Mouse (Mus musculus) CH12.LX (cell line): ENCODE results near the gene Cdc25a. TPM values are rescaled to one million over a fixed set of nuclear protein-coding genes. Genes with fewer than 3 reads are reported as not detected.

Experiments
- DNase-seq: peaks from one replicate; pipeline ENCODE4 v3.0.0-alpha.2; 2013; ENCODE audit errors: extremely low read depth
- H3K27ac ChIP-seq: 2 replicates; pipeline ENCODE4 v1.5.1; 2012; ENCODE audit warnings: low read depth, mild to moderate bottlenecking, control low read depth, moderate library complexity; ENCODE audit not compliant: insufficient read depth
- H3K27me3 ChIP-seq: replicated peaks from 2 replicates; pipeline ENCODE3; 2012; ENCODE audit warnings: inconsistent platforms
- H3K36me3 ChIP-seq, 2 experiments: replicated peaks in 1 of 2; 2 replicates each; pipeline versions ENCODE3 to v1.6.1; 2012; ENCODE audit warnings: inconsistent platforms in 1 of 2, low read length in 1 of 2, mild to moderate bottlenecking in 1 of 2, mixed read lengths in 1 of 2, moderate library complexity in 1 of 2; ENCODE audit not compliant: control insufficient read depth in 1 of 2, insufficient read depth in 1 of 2
- H3K4me1 ChIP-seq, 2 experiments: 2 replicates each; pipeline ENCODE4 v1.6.1; 2012; ENCODE audit warnings: inconsistent platforms in 1 of 2, moderate library complexity in 1 of 2; ENCODE audit not compliant: insufficient read depth in 2 of 2, control insufficient read depth in 1 of 2
- H3K4me2 ChIP-seq: 2 replicates; pipeline ENCODE4 v1.6.1; 2012; ENCODE audit warnings: low read depth, mild to moderate bottlenecking, control low read depth; ENCODE audit not compliant: poor library complexity, insufficient read depth, severe bottlenecking
- H3K4me3 ChIP-seq, 3 experiments: fragments of 150-350 bp in 1 of 3; sonication (generic) in 1 of 3; replicated peaks in 1 of 3; 2 replicates each; pipeline versions ENCODE3 to v1.5.1; 2011 to 2012; ENCODE audit warnings: low read depth in 2 of 3, low read length in 2 of 3, mild to moderate bottlenecking in 2 of 3, moderate library complexity in 2 of 3, control low read depth in 1 of 3, improper control_type of control experiment in 1 of 3, inconsistent platforms in 1 of 3, mixed read lengths in 1 of 3; ENCODE audit not compliant: poor library complexity in 1 of 3
- H3K79me2 ChIP-seq: replicated peaks from 2 replicates; pipeline ENCODE4 v1.6.1; 2012; ENCODE audit warnings: mild to moderate bottlenecking, moderate library complexity; ENCODE audit not compliant: control insufficient read depth, poor library complexity, insufficient read depth, severe bottlenecking; ENCODE audit errors: extremely low read depth
- H3K9ac ChIP-seq: 2 replicates; pipeline ENCODE4 v1.6.1; 2012; ENCODE audit warnings: low read depth, mild to moderate bottlenecking, control low read depth, moderate library complexity; ENCODE audit not compliant: insufficient read depth
- H3K9me3 ChIP-seq: replicated peaks from 2 replicates; pipeline ENCODE3; 2012; ENCODE audit warnings: low read length, inconsistent platforms, mixed read lengths
- BHLHE40 ChIP-seq: IDR thresholded peaks from 2 replicates; pipeline ENCODE4 v1.6.1; 2011; ENCODE audit warnings: mild to moderate bottlenecking, low read depth, low read length, improper control_type of control experiment
- CHD1 ChIP-seq: IDR thresholded peaks from 2 replicates; pipeline ENCODE4 v1.6.1; 2012; ENCODE audit warnings: low read depth, low read length, improper control_type of control experiment, inconsistent platforms
- CHD2 ChIP-seq: IDR thresholded peaks from 2 replicates; pipeline ENCODE4 v1.6.1; 2011; ENCODE audit warnings: low read length, improper control_type of control experiment
- CTCF ChIP-seq, 2 experiments: IDR thresholded peaks in 1 of 2; conservative IDR thresholded peaks in 1 of 2; 2 replicates each; pipeline ENCODE4 v1.5.1; 2011 to 2012; ENCODE audit warnings: low read depth in 2 of 2, low read length in 2 of 2, improper control_type of control experiment in 1 of 2, inconsistent platforms in 1 of 2, mild to moderate bottlenecking in 1 of 2, moderate library complexity in 1 of 2
- E2F4 ChIP-seq: IDR thresholded peaks from 2 replicates; pipeline ENCODE4 v1.6.1; 2011; ENCODE audit warnings: low read depth, low read length, improper control_type of control experiment; ENCODE audit not compliant: insufficient replicate concordance
- ELF1 ChIP-seq: IDR thresholded peaks from 2 replicates; pipeline ENCODE4 v1.6.1; 2014; ENCODE audit warnings: low read depth, mild to moderate bottlenecking, inconsistent platforms, low read length, improper control_type of control experiment
- EP300 ChIP-seq: IDR thresholded peaks from 2 replicates; pipeline ENCODE4 v1.6.1; 2011; ENCODE audit warnings: low read length, improper control_type of control experiment
- ETS1 ChIP-seq: conservative IDR thresholded peaks from 2 replicates; pipeline ENCODE4 v1.6.1; 2012; ENCODE audit warnings: low read depth, mild to moderate bottlenecking, inconsistent platforms, low read length, improper control_type of control experiment, moderate library complexity
- GABPA ChIP-seq: IDR thresholded peaks from 2 replicates; pipeline ENCODE4 v1.6.1; 2012; ENCODE audit warnings: low read depth, low read length, improper control_type of control experiment, inconsistent platforms; ENCODE audit not compliant: insufficient replicate concordance
- HCFC1 ChIP-seq: IDR thresholded peaks from 2 replicates; pipeline ENCODE4 v1.6.1; 2012; ENCODE audit warnings: low read depth, mild to moderate bottlenecking, inconsistent platforms, low read length, improper control_type of control experiment
- IRF4 ChIP-seq: IDR thresholded peaks from 2 replicates; pipeline ENCODE4 v1.6.1; 2014; ENCODE audit warnings: low read depth, mild to moderate bottlenecking, inconsistent platforms, low read length, improper control_type of control experiment
- JUN ChIP-seq: IDR thresholded peaks from 2 replicates; pipeline ENCODE4 v1.6.1; 2011; ENCODE audit warnings: low read depth, mild to moderate bottlenecking, low read length, improper control_type of control experiment, moderate library complexity; ENCODE audit not compliant: insufficient read depth
- JUND ChIP-seq: conservative IDR thresholded peaks from 2 replicates; pipeline ENCODE4 v1.6.1; 2011; ENCODE audit warnings: low read depth, low read length, improper control_type of control experiment
- KAT2A ChIP-seq: IDR thresholded peaks from 2 replicates; pipeline ENCODE4 v1.6.1; 2012; ENCODE audit warnings: low read length, improper control_type of control experiment, inconsistent platforms; ENCODE audit not compliant: insufficient replicate concordance
- MAFK ChIP-seq: IDR thresholded peaks from 2 replicates; pipeline ENCODE4 v1.6.1; 2011; ENCODE audit warnings: low read length, improper control_type of control experiment; ENCODE audit not compliant: insufficient replicate concordance
- MAX ChIP-seq: IDR thresholded peaks from 2 replicates; pipeline ENCODE4 v1.6.1; 2011; ENCODE audit warnings: low read length, improper control_type of control experiment
- MAZ ChIP-seq: IDR thresholded peaks from 2 replicates; pipeline ENCODE4 v1.6.1; 2012; ENCODE audit warnings: low read depth, mild to moderate bottlenecking, inconsistent platforms, low read length, improper control_type of control experiment, moderate library complexity
- MEF2A ChIP-seq: IDR thresholded peaks from 2 replicates; pipeline ENCODE4 v1.6.1; 2014; ENCODE audit warnings: low read depth, mild to moderate bottlenecking, inconsistent platforms, low read length, improper control_type of control experiment, borderline replicate concordance
- MXI1 ChIP-seq: IDR thresholded peaks from 2 replicates; pipeline ENCODE4 v1.6.1; 2011; ENCODE audit warnings: mild to moderate bottlenecking, low read depth, low read length, improper control_type of control experiment
- MYC ChIP-seq: IDR thresholded peaks from 2 replicates; pipeline ENCODE4 v1.6.1; 2011; ENCODE audit warnings: low read depth, mild to moderate bottlenecking, improper control_type of control experiment, low read length
- NELFE ChIP-seq: IDR thresholded peaks from 2 replicates; pipeline ENCODE4 v1.6.1; 2011; ENCODE audit warnings: low read depth, low read length, improper control_type of control experiment
- NRF1 ChIP-seq: IDR thresholded peaks from 2 replicates; pipeline ENCODE4 v1.6.1; 2014; ENCODE audit warnings: low read depth, mild to moderate bottlenecking, inconsistent platforms, low read length, improper control_type of control experiment, moderate library complexity
- PAX5 ChIP-seq: IDR thresholded peaks from 2 replicates; pipeline ENCODE4 v1.6.1; 2012; ENCODE audit warnings: low read length, inconsistent platforms, mixed read lengths
- POLR2A ChIP-seq: IDR thresholded peaks from 2 replicates; pipeline ENCODE4 v1.6.1; 2011; ENCODE audit warnings: low read depth, mild to moderate bottlenecking, improper control_type of control experiment, low read length
- POLR2AphosphoS2 ChIP-seq: IDR thresholded peaks from 2 replicates; pipeline ENCODE4 v1.6.1; 2011; ENCODE audit warnings: low read depth, low read length, improper control_type of control experiment
- RAD21 ChIP-seq: IDR thresholded peaks from 2 replicates; pipeline ENCODE4 v1.6.1; 2011; ENCODE audit warnings: low read depth, mild to moderate bottlenecking, low read length, improper control_type of control experiment, moderate library complexity
- RCOR1 ChIP-seq: conservative IDR thresholded peaks from 2 replicates; pipeline ENCODE4 v1.6.1; 2012; ENCODE audit warnings: low read depth, mild to moderate bottlenecking, inconsistent platforms, low read length, improper control_type of control experiment
- SIN3A ChIP-seq: IDR thresholded peaks from 2 replicates; pipeline ENCODE4 v1.6.1; 2012; ENCODE audit warnings: low read length, improper control_type of control experiment, inconsistent platforms
- SMC3 ChIP-seq: IDR thresholded peaks from 2 replicates; pipeline ENCODE4 v1.6.1; 2011; ENCODE audit warnings: low read depth, low read length, improper control_type of control experiment
- TBP ChIP-seq: conservative IDR thresholded peaks from 2 replicates; pipeline ENCODE4 v1.6.1; 2011; ENCODE audit warnings: low read depth, low read length, improper control_type of control experiment
- TCF12 ChIP-seq: IDR thresholded peaks from 2 replicates; pipeline ENCODE4 v1.6.1; 2014; ENCODE audit warnings: low read depth, mild to moderate bottlenecking, inconsistent platforms, low read length, improper control_type of control experiment
- UBTF ChIP-seq: IDR thresholded peaks from 2 replicates; pipeline ENCODE4 v1.6.1; 2012; ENCODE audit warnings: low read depth, mild to moderate bottlenecking, inconsistent platforms, low read length, improper control_type of control experiment, moderate library complexity
- USF1 ChIP-seq: IDR thresholded peaks from 2 replicates; pipeline ENCODE4 v1.6.1; 2014; ENCODE audit warnings: low read depth, mild to moderate bottlenecking, inconsistent platforms, low read length, improper control_type of control experiment
- USF2 ChIP-seq: conservative IDR thresholded peaks from 2 replicates; pipeline ENCODE4 v1.6.1; 2011; ENCODE audit warnings: low read depth, low read length, improper control_type of control experiment
- ZC3H11A ChIP-seq: IDR thresholded peaks from 2 replicates; pipeline ENCODE4 v1.6.1; 2012; ENCODE audit warnings: low read depth, mild to moderate bottlenecking, inconsistent platforms, low read length, improper control_type of control experiment
- ZKSCAN1 ChIP-seq: IDR thresholded peaks from 2 replicates; pipeline ENCODE4 v1.6.1; 2012; ENCODE audit warnings: low read depth, inconsistent platforms, low read length, improper control_type of control experiment, borderline replicate concordance
- ZMIZ1 ChIP-seq: IDR thresholded peaks from 2 replicates; pipeline ENCODE4 v1.6.1; 2012; ENCODE audit warnings: low read depth, mild to moderate bottlenecking, inconsistent platforms, low read length, improper control_type of control experiment
- ZNF384 ChIP-seq: IDR thresholded peaks from 2 replicates; pipeline ENCODE4 v1.6.1; 2012; ENCODE audit warnings: low read depth, low read length, improper control_type of control experiment, inconsistent platforms
- dilution Hi-C: fragments of 300-500 bp; cut with MboI; formaldehyde crosslinking; loops from 2 replicates; pipeline ENCODE4 v1.14.3; 2020; ENCODE audit warnings: low sequenced_read_pairs; ENCODE audit not compliant: extremely low pct_unique_long_range_greater_than_20kb, extremely low pct_ligation_motif_present
- in situ Hi-C: fragments of 300-500 bp; cut with MboI; formaldehyde crosslinking; loops from 3 replicates; pipeline ENCODE4 v1.14.3; 2019; ENCODE audit warnings: low sequenced_read_pairs, low pct_ligation_motif_present, low pct_unique_long_range_greater_than_20kb, mixed read lengths
- polyA plus RNA-seq: library from polyadenylated mRNA; unstranded; fragments of >175 nt; gene quantifications from 2 replicates; pipeline ENCODE4 v1.2.1, GENCODE M21; 2012; ENCODE audit warnings: low read depth; ENCODE audit not compliant: insufficient read length
- total RNA-seq, 2 experiments: library from RNA; depleted of rRNA; stranded (reverse); fragments of 300-350 nt in 1 of 2; fragments of >200 nt in 1 of 2; gene quantifications; 2 replicates each; pipeline ENCODE4 v1.2.3; 2012 to 2014

The Cdc25a gene
- total and polyA plus RNA-seq, 3 experiments, result 32.4 to 74.9 (median 32.6) TPM

- DNase-seq, result peak; percentile 84
- Histone ChIP-seq H3K4me1 (peaks cover 0 to 15% of the 10 kb centered on the region in 2 experiments; a peak in 2 of 4 replicates), H3K79me2 (no peaks in the 10 kb centered on the region), H3K9ac (peak within 1 kb of the TSS; percentile 88), H3K9me3 (no peaks in the 10 kb centered on the region), H3K4me2 (peak within 1 kb of the TSS; percentile 90), H3K27ac (peak within 1 kb of the TSS; percentile 59; the same call in 1 of the 2 replicates), H3K4me3 (peak within 1 kb of the TSS; percentile 62 to 89 (median 67)), H3K36me3 (peaks cover 16 to 33% of the 10 kb centered on the region in 2 experiments), H3K27me3 (no peaks in the 10 kb centered on the region)
- dilution Hi-C loops, result no loop called here
- no peak for TF ChIP-seq MAFK
- no peak; the same call in 1 of the 2 replicates for TF ChIP-seq SMC3
- TF ChIP-seq MYC, result peak; percentile 85
- peak; percentile 99 for TF ChIP-seq MAX
- TF ChIP-seq MEF2A, result peak; percentile 39; the same call in 1 of the 2 replicates
- TF ChIP-seq MXI1, result peak; percentile 98
- peak; percentile 88 for TF ChIP-seq USF1
- TF ChIP-seq ZC3H11A, result no peak
- peak; percentile 24 to 81 for TF ChIP-seq CTCF (conservative IDR thresholded peaks at IDR 0.05 in 1 of 2, IDR thresholded peaks at IDR 0.05 in 1 of 2; ENCODE audit: low read depth in 2 of 2, low read length in 2 of 2)
- TF ChIP-seq NRF1, result no peak
- TF ChIP-seq ZMIZ1, result peak; percentile 53; the same call in 1 of the 2 replicates
- TF ChIP-seq EP300, result no peak
- TF ChIP-seq ZKSCAN1, result no peak
- TF ChIP-seq GABPA, result no peak
- peak; percentile 46; the same call in 1 of the 2 replicates for TF ChIP-seq TBP
- no peak for TF ChIP-seq JUND
- peak; percentile 96 for TF ChIP-seq POLR2A
- no peak for TF ChIP-seq UBTF
- peak; percentile 80 for TF ChIP-seq MAZ
- TF ChIP-seq ETS1, result no peak
- TF ChIP-seq USF2, result peak; percentile 85
- peak; percentile 92 for TF ChIP-seq SIN3A
- TF ChIP-seq CHD2, result no peak
- TF ChIP-seq POLR2AphosphoS2, result peak; percentile 60; the same call in 1 of the 2 replicates
- TF ChIP-seq CHD1, result no peak
- no peak for TF ChIP-seq ZNF384
- no peak for TF ChIP-seq RCOR1
- TF ChIP-seq TCF12, result peak; percentile 72
- peak; percentile 46 for TF ChIP-seq RAD21
- TF ChIP-seq KAT2A, result peak; percentile 64; the same call in 1 of the 2 replicates
- peak; percentile 84 for TF ChIP-seq NELFE
- peak; percentile 91 for TF ChIP-seq IRF4
- TF ChIP-seq PAX5, result no peak
- TF ChIP-seq E2F4, result peak; percentile 37; the same call in 1 of the 2 replicates
- peak; percentile 33 for TF ChIP-seq ELF1
- no peak for TF ChIP-seq JUN
- peak; percentile 86 for TF ChIP-seq HCFC1
- TF ChIP-seq BHLHE40, result peak; percentile 88
- in situ Hi-C loops, result no loop called here
Measured at GRCm38 (mm10) chr9:109832391-109833087, 42.8 kb upstream of the Cdc25a start, which contains the start of gene Nme6. Gene Nme6 (plus strand): TSS chr9:109832749.
